Mouse (Mus musculus) thymus, postnatal 14 days (tissue): ENCODE results near the gene Anpep.

Experiments
- DNase-seq: peaks from one replicate; pipeline ENCODE4 v3.0.0; 2021

The Anpep gene

DNA sequence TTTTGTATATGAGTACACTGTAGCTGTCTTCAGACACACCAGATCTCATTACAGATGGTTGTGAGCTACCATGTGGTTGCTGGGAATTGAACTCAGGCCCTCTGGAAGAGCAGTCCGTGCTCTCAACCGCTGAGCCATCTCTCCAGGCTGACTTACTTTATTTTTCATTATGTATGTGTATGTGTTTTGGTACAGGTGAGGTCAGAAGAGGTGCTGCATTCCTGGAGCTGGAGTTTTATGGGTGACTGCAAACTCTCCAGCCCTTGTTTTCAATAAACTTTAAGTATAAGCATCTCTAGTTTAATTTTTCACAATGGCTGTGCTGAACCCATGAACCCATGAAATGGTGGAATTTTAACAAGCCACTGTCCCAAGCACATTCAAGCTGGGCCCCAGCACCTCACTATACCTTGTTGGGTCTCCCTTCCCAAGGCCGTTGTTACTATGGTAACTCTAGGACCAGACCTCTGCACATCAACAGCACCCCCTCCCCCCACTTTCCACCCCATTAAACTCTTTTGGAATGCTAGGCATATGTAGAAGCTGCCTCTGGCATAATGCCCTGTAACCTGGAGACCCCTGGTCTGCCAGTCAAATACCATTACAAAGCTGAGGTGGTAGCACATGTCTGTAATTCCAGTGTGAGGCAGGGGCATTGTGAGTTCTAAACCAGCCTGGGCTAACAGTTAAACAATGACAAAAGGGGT, 5.6 kb upstream of the Anpep start:
- no peak for DNase-seq

DNA sequence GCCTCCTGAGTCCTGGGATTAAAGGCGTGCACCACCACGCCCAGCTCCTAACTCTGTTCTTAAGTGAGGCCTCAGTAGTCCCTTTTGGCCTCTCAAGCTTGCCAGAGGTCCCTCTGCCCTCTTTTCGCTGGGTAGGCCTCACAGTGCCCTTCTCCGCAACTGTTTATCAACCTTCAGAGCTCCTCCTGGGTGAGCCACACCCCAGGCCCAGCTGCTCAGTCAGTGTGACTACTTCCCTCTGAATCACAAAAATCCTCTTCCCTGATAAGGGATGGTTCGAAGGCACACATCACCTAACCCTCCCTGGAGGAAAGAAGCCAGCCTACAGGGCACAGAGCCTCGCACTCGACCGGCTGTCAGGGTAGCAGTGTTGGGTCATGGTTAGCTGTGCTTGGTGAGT, 935 bp upstream of the Anpep start:
- no peak for DNase-seq

DNA sequence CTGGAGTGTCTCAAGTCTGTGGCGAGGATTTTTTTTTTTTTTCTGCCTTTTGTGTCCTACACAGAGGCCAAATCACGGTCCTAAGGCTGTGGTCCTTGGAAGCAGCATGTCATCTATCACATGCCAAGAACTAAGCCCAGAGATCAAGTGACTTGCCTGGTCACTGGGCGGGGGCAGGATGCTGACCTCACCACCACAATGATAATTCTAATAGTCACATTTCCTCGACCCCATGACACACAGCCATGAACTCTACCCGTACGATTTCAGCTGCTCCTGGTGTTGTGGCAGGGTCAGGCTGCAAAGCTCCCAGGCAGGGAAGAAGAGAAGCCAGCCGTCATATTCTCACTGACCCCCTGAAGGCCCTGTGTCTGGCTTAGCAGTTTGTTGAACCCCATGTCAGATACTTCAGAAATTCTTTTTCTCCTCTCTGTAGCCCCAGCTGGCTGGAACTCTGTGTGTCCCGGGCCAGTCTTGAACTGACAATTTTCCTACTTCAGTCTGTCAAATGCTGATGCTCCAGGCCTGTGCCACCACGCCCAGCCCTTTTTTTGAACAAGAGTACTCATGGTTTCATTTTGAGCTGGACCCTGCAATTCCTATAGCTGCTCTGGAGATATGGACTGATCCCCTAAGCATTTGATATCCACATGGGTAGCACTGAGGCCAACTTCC, 1.8 kb downstream of the Anpep start:
- no peak for DNase-seq

DNA sequence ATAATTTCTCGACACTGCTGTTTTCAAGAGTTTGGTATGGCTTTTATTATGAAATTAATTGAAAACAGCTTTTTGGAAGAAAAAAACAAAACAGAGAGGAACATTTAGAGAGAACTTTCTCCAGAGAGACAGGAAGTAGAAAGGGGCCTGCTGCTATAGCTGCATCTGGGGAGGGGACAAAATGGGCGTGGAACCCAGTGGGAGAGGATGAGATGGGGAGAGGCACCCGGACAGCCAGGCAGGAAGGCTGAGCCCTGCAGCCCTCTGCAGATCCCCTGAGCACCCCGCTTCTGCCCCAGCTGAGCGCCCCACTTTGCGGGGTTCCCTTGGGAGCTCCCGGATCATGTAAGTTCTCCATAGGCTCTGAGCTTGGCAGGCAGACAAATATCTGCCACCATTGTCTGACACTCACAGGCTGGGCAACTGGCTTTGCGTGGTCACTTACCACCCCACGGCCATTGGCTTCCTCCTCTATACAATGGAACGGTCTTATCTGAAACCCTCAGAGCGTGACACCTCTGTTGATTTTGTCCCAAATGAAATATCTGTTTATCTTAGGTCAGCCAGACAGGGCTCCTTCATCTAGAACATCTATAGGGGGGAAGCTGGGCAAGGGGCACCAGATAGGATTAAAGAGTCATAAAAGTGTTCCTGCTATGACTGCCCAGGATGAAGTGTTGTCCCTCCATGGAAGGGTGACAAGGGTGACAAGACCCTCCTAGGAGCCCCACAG, 2.5 kb downstream of the Anpep start:
- peak; percentile 38 for DNase-seq

DNA sequence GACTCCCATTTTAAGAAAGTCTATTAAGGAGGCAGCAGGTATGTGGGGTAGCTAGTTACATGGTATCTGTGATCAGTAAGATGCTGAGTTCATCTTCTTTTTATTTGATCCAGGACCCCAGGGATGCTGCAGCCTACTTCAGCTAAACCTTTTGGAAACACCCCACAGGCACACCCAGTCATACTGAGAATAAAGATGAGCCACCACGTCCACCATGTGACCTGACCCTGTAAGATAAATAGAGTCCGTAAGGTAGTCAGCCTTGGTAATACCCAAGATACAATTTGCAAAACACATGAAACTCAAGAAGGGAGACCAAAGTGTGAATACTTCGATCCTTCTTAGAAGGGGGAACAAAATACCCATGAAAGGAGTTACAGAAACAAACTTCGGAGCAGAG, 4.6 kb downstream of the Anpep start:
- DNase-seq, result no peak

DNA sequence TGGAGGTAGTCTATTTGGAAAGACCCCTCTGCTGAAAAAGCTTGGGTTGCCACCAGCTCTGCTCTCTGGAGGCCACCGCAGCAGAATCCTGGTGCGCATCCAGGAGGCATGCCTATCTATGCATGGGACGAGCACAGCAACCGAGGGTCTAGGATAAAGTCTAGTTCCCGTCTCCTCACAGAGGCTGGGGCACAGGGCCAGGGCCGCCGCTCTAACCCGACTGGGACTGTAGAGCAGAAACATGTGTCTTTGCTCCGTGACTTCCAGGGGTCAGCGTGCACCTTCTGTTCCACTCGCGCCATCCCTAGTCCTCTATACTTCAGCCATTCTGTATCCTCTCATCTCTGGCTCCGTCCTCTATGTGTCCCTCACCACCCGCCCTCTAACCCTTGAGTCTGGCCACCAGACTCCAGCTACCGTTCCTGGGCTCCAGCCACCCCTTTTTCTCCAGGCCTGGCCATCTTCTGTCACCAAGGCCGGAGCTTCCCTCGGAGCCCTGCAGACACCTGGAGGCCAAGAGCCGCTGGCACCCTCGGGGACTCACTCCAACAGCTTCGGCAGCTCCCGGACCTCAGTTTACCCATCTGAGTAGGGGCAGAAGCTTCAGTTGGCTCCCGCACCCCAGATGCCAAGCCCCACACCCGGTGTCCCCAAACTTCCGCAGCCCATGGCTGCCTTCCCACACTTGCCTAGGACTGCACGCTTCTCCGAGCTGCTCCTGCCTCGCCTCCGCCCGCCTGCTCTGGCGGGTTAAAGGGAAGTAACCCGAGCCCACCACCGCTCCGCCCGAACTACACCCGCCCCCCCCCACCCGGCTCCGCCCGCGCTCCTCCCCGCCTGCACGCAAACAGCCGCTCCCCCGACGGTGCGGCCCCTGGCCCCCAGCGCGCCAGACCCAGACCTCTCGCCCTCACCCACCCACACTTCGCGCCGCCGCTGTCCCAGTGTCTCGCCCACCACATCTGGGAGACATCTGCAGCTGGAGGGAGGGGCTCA, 13.1 kb downstream of the Anpep start:
- peak; percentile 7 for DNase-seq

DNA sequence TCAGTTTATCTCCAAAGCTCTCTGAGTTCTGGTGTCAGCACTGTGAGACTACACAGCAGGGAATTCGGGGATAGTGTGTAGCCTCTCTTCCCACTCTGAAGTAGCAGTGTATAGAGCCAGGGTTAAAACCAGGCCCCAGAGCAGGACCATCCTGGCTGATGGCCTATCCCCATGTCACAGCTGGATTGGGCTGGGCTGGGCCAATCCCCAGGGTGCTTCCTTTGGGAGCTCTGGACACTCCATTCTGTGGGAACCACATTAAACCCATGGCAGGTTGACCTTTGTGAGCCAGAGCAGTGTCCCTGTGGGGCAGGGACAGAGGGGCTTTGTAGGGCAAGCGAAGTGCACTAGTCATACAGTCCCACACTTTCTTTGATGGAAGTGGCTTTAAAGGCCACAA, 14.5 kb downstream of the Anpep start:
- DNase-seq, result no peak

DNA sequence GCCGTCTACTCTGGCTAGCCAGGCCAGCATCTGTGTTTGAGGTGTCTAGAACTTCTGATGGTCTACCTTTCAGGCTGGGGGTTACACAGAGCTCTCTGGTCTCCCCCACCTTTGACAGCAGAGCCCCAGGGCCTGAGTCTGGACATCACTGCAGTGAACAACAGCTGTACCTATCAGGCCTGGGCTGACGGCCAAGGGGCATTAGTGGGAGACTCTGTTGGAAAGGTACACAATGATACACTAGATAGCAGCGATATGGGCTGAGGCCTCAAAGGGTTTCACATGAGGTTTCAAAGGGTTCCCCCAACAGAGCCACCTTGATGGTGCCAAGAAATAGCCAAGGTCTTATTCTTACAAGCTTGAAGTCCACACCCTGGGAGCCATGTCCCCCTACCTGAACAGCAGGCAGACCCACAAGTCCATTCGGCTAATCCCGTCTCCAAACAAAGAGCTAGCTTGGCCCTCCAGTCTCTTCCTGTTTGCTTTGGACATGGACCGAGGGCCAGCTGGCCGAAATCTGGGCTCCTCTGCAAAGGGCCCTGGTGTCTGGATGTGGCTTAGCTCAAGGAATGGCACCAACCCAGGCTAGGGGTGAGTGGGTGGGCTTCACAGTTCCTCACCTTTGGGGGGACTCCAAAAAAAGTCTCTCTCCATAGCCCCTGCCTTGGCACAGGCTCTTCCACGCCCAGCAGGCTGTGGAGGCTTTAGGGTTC, 16.6 kb downstream of the Anpep start:
- DNase-seq, result no peak

DNA sequence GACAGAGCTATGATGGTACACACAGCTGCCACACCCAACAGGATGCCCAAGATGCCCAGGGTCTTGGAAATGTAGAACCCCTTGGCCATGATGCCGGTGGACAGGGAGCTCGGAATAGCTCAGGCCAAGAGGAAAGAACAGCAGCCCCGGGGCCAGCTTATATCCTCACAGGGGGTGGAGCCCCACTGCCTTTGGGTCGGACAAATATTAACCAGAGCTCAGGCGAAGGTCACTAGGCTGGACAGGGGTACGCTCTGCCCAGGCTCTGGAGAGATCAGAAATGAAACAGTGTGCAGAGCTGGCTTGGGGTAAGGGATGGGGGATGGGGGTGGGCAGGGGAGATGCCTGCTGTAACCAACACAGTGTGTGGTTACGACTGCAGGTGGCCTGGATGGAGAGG, 18.7 kb downstream of the Anpep start:
- no peak for DNase-seq

DNA sequence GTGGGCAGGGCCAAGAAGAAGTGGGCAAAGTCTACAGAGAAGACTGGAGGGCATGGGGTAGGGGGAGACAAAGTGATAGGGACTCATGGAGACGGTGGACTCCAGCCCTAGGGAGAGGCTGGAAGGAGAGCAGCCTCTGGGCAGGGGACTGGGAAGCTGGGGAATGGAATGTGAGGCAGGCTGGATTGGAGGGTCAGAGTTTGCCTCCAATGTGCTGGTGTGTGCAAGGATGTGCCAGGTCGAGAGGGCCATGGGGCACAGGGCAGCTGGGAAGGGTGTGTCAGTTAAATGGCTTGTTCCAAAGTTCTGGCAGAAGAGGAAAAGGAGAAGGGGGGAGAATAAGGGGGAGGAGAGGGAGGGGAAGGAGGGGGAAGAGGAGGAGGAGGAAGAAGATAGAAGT, 23.6 kb downstream of the Anpep start:
- DNase-seq, result no peak

DNA sequence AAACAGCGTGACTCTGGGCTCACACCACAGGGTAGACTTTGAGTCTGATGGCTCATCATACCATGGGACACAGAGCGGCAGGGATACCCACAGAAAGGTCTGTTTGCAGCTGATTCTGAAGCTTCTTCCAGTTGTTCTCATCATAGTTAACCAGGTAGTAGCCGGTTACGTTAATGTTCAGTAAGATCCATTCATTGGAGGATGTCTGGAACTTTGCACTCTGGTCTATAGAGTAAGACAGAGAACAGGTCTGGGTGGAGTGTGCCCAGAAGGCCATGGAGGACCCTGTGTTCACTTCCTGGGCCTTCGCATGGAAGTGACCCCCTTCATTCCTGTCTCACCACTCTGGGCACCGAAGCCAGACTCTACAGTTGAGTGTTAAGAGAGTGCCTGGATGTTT, 25.7 kb downstream of the Anpep start:
- DNase-seq, result no peak

DNA sequence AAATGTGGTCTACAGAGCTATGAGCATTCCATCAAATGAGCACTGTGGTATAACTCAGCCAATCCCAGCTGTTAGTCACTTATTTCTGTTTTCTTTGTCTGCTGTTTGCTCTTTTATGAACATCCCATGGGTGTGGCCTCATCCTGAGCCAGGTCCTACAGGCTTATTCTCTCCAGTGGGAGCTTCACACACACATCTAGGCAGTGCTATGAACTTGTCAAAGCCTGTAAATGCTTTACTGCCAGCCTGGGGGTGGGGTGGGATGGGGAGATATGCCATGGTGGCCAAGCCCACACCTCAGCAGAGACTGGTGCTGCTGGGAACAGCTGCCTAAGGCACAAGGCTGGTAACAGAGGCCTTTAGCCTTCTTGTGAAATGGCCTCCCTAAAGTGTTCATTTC, 27.9 kb downstream of the Anpep start:
- no peak for DNase-seq

DNA sequence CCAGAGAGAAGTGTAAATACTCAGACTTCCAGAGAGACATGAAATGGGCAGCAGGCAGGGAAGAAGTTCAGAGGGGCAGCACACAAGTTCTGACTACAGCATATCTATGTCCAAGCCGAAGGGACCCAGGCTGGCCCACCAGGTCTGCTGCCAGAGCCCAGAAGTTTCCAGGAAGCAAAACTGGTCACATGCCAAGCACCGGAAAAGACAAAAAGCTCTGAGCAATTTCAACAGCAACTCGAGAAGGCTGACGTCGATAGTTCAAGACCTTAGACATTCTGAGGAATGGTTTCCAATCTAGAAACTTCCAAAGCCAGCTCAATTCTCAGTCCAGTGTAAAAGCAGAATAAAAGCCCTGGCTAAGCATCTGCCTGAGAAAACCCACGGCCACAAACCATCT, 29.3 kb downstream of the Anpep start:
- no peak for DNase-seq

DNA sequence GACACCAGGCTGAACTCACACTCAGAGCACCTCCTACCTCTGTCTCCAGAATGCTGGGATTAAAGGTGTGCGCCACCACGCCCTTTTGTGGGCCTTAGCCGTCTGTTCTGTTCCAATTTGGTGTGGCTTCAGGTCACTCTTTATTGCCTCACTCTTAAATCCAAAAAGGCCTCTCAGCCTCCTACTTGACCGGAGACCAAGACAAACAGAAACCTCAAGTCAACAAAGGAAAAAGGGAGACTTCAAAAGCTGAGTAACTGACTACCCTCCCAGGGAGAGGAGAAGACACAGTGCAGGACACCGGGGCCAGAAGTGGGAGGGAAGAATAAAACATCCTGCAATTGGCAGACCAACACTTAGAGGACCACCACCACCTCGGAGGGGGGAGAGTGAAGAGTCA, 29.7 kb downstream of the Anpep start:
- DNase-seq, result no peak

DNA sequence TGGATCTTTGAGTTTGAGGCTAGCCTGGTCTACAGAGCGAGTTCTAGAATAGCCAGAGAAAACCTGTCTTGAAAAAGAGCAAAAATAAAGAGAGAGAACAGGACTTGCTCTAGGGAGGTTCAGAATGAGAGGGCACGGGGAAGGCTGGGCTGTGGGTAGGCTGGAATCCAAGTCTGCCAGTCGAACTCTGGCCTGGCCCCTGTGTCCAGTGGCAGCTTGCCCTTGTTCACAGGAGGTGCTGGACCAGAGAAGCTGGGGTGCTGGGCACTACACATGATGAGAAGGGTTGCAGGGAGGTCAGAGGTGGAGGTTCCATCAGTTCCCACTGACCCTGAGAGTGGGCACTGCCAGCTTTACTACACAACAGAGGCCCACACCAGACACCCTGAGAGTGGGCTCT, 32.5 kb downstream of the Anpep start:
- no peak for DNase-seq

DNA sequence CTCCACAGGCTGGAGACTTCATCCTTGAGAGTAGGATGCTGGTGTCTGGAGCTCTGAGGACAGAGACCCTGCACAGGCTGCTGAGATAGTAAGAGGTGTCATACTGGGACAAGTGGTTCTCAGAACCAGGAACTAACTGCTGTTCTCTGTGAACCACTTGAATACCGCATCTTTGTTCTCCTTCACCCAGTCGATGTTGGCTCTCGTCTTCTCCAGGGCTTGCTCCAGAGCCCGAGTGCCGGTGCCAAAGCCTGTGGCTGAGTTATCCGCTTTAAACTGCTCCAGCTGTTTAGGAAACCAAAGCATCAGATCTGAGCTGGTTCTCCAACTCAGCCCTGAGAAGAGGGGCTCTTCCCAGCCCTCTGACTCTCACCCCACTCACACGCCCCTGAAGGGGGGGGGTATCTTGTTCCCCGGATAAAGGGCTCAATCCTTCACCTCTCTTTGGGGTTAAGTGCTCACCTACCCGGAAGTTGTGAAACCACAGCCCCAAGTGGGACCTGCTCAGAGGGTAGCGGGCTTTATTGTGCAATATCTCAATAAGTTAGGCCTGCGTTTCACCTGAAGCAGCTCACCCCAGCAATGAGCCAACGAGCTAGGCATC, 38.7 kb downstream of the Anpep start:
- DNase-seq, result peak; percentile 19

DNA sequence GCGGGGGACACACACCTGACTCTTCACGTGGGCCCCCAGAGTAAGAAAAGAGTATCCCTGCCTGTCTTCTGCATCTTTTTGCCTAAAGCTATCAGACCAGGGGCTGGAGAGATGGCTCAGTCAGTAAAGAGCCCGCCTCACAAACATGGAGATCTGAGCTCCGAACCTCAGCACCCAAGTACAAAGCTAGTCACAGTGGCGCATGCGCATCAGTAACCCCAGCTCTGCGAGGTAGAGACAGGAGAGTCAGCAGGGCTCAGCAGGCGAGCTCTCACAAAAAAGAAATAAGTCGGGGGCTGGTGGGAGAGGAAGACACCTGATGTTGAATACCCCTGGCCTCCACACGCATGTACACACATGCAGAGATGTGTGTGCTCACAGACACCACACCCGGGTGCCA, 40.9 kb downstream of the Anpep start:
- no peak for DNase-seq

DNA sequence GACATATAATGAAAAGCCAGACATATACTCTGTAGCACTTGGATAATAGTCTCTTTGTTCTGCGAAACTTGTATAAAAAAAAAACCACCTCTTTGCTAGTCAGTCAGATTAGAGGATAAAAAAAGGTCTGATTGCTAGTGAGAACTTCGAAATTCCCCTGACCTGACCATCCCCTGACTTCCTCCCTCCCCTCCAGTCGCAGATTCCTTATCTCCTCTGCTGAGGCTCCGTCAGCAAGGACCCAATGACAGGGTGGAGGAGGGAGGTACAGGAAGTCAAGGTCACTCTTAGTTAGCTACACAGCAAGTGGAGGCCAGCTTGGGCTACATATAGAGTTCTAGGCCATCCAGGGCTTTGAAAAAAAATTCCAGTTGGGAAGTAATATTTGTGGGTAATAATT, 41.3 kb downstream of the Anpep start:
- DNase-seq, result no peak

DNA sequence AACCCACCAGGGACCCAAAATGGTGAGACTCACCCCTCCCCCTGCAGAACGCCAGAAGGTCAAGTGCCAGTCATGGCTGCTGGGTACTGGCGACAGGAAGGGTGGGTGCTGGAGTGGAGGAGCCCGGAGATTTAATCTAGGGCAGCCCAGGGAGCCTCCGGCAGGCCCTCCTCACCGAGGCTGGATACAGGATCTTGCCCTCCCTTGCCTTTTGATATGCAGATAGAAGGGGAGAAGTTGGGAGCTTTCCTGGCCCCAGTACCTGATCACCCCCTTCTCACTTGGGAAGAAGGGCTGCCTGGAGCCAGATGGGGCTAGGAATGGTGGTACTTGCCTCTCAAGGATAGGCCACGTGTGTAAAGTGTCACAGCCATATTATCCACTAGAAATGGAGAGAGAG, 42.5 kb downstream of the Anpep start:
- no peak for DNase-seq

DNA sequence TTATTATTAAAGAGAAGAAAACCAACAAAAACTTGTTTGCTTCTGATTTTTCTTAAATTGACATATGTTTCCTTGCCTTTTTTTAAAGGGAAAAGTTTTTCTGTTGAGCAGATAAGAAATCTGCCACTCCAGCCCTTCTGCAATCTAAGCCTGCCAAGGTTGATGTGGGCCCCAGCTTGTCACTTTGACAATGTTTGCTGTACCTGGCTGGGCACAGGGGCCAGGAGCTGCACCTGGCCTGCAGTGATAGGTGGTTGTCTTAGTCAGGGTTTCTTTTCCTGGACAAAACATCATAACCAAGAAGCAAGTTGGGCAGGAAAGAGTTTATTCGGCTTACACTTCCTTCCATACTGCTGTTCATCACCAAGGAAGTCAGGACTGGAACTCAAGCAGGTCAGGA, 47.5 kb downstream of the Anpep start:
- no peak for DNase-seq

DNA sequence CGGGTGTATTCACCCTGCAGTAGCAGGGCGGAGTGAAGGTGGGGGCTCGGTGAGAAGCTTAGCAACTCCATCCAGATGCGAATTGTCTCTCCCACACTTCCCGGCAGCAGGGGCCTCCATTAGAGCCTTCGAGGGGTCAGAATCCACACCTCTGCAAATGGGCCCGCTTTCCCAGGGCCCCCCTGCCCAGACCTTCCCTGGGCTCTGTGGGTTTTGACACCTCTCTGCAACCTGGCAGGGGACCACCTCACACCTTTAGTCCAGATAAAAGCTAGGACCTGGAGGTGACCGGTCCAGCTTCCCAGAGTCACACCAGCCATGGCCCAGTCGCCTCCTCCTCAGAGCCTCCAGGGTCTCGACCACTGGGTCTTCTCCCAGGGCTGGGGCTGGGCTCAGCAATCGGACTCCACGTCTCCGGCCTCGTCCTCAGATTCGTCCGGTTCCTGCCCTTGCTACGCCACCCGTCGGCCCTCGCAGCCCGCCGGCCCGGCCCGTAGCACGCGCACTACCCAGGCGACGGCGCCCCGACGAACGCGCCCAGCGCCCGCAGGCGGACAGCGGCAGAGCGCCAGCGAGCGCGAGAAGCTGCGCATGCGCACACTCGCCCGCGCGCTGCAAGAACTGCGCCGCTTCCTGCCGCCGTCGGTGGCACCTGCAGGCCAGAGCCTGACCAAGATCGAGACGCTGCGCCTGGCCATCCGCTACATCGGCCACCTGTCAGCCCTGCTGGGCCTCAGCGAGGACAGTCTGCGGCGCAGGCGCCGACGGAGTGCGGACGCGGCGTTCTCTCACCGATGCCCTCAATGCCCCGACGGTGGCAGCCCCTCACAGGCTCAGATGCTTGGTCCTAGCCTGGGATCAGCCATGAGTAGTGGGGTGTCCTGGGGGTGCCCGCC, 50.0 kb downstream of the Anpep start, which contains the start of gene Mesp2:
Gene Mesp2, plus strand, starts transcription at position 117 of the 896 bp plus-strand sequence.
- peak; percentile 85 for DNase-seq
